10 mouse cellular contexts compared by ENCODE assay signal in genomic region chr7:44890180-44890579, GRCm38 (mm10). TPM values are rescaled to one million over a fixed set of nuclear protein-coding genes. Genes with fewer than 3 reads are reported as not detected.
DNase-seq lines count a peak whose midpoint lies in the region; ATAC-seq and TF ChIP-seq lines count a peak whose summit lies in the region.
"Had no signal": no experiment of that assay in that cellular context is flagged by ENCODE, and none has a peak within 500 bp of the region (broad histone marks: within the 10 kb centered on the region; RNA-seq: fewer than 3 reads in every experiment).

No protein-coding gene starts in this region.

- peaks cover 27% of the 10 kb centered on the region for H3K4me1 ChIP-seq in limb, embryonic 13.5 days
- H3K4me1 ChIP-seq in limb, embryonic 10.5 days, result peaks cover 24% of the 10 kb centered on the region
- peaks cover 31% of the 10 kb centered on the region for H3K4me1 ChIP-seq in forebrain, postnatal 0 days (ENCODE audit: insufficient read depth)
- H3K4me1 ChIP-seq in liver, embryonic 15.5 days (replicated peaks), result peaks cover 59% of the 10 kb centered on the region
- H3K4me1 ChIP-seq in stomach, embryonic 16.5 days (ENCODE audit: control insufficient read depth, insufficient read depth, low read length), result peaks cover 24% of the 10 kb centered on the region
- H3K4me1 ChIP-seq in cerebellum, adult 2 months (ENCODE audit: control insufficient read depth, insufficient read depth, low read length), result peaks cover 36% of the 10 kb centered on the region

- no peaks in the 10 kb centered on the region for H3K27me3 ChIP-seq in limb, embryonic 13.5 days
- no peaks in the 10 kb centered on the region for H3K27me3 ChIP-seq in limb, embryonic 10.5 days (ENCODE audit: low read depth, poor library complexity, severe bottlenecking)
- no peaks in the 10 kb centered on the region for H3K27me3 ChIP-seq in forebrain, postnatal 0 days (ENCODE audit: insufficient read depth, low read length)
- no peaks in the 10 kb centered on the region for H3K27me3 ChIP-seq in liver, embryonic 15.5 days
- H3K27me3 ChIP-seq in stomach, embryonic 16.5 days (ENCODE audit: control insufficient read depth, insufficient read depth, low read length), result no peaks in the 10 kb centered on the region
- no peaks in the 10 kb centered on the region for H3K27me3 ChIP-seq in cerebellum, adult 2 months (ENCODE audit: control insufficient read depth, insufficient read depth, low read length)

- H3K9me3 ChIP-seq in limb, embryonic 13.5 days, result no peaks in the 10 kb centered on the region
- no peaks in the 10 kb centered on the region for H3K9me3 ChIP-seq in limb, embryonic 10.5 days (replicated peaks)
- no peaks in the 10 kb centered on the region for H3K9me3 ChIP-seq in forebrain, postnatal 0 days (ENCODE audit: low read length)
- H3K9me3 ChIP-seq in liver, embryonic 15.5 days (replicated peaks), result no peaks in the 10 kb centered on the region
- H3K9me3 ChIP-seq in stomach, embryonic 16.5 days (replicated peaks; ENCODE audit: control insufficient read depth, low read length), result no peaks in the 10 kb centered on the region

- no peak for TF ChIP-seq CTCF in forebrain, postnatal 0 days (IDR thresholded peaks at IDR 0.05; ENCODE audit: low read depth)
- TF ChIP-seq CTCF in cerebellum, adult 2 months (IDR thresholded peaks at IDR 0.05; ENCODE audit: borderline replicate concordance, insufficient read depth, low read depth, low read length), result no peak

- no peak overlapping the region for H3K9ac ChIP-seq in limb, embryonic 13.5 days
- no peak overlapping the region for H3K9ac ChIP-seq in forebrain, postnatal 0 days
- no peak overlapping the region for H3K9ac ChIP-seq in liver, embryonic 15.5 days
- H3K9ac ChIP-seq in stomach, embryonic 16.5 days (ENCODE audit: low read length), result 0 out of 2 replicates have a peak overlapping the region, but pooled peaks have one; percentile 24

- H3K4me3 ChIP-seq in limb, embryonic 13.5 days, result no peak overlapping the region
- H3K4me3 ChIP-seq in limb, embryonic 10.5 days, result no peak overlapping the region; the same call in 1 of the 2 replicates
- H3K4me3 ChIP-seq in forebrain, postnatal 0 days (ENCODE audit: low read depth, low read length), result no peak overlapping the region
- peak overlapping the region; percentile 86; the same call in 1 of the 2 replicates for H3K4me3 ChIP-seq in liver, embryonic 15.5 days (replicated peaks)
- no peak overlapping the region for H3K4me3 ChIP-seq in stomach, embryonic 16.5 days (replicated peaks; ENCODE audit: low read length)
- no peak overlapping the region for H3K4me3 ChIP-seq in cerebellum, adult 2 months (replicated peaks; ENCODE audit: insufficient read depth, low read depth, low read length)

- peaks cover 49% of the 10 kb centered on the region for H3K36me3 ChIP-seq in limb, embryonic 13.5 days
- peaks cover 58% of the 10 kb centered on the region for H3K36me3 ChIP-seq in limb, embryonic 10.5 days
- H3K36me3 ChIP-seq in forebrain, postnatal 0 days (ENCODE audit: insufficient read depth), result peaks cover 26% of the 10 kb centered on the region
- peaks cover 12% of the 10 kb centered on the region; the same call in 1 of the 2 replicates for H3K36me3 ChIP-seq in liver, embryonic 15.5 days (replicated peaks)
- no peaks in the 10 kb centered on the region for H3K36me3 ChIP-seq in stomach, embryonic 16.5 days (ENCODE audit: control insufficient read depth, insufficient read depth, low read length)

- H3K27ac ChIP-seq in limb, embryonic 13.5 days, result no peak overlapping the region
- H3K27ac ChIP-seq in limb, embryonic 10.5 days, result no peak overlapping the region
- no peak overlapping the region for H3K27ac ChIP-seq in forebrain, postnatal 0 days (ENCODE audit: low read depth, low read length)
- H3K27ac ChIP-seq in liver, embryonic 15.5 days (replicated peaks), result no peak overlapping the region; the same call in 1 of the 2 replicates
- H3K27ac ChIP-seq in stomach, embryonic 16.5 days (ENCODE audit: low read length), result no peak overlapping the region
- H3K27ac ChIP-seq in cerebellum, adult 2 months (ENCODE audit: insufficient read depth, low read length), result no peak overlapping the region

- no peak for TF ChIP-seq POLR2A in cerebellum, adult 2 months (IDR thresholded peaks at IDR 0.05; ENCODE audit: borderline replicate concordance, insufficient read depth, low read length)

- DNase-seq in limb, embryonic 10.5 days (ENCODE audit: low spot score), result no peak
- no peak for DNase-seq in forebrain, postnatal 0 days
- no peak for DNase-seq in gastrocnemius, adult 8-10 months (ENCODE audit: low spot score in 2 of 2)
- DNase-seq in cerebellum, adult 2 months, result no peak
- no peak for DNase-seq in natural killer cell, adult 2 months (ENCODE audit: low spot score in 2 of 2)
- DNase-seq: heart, adult 11 months; kidney, adult 18-20 months had no signal

- no peak for ATAC-seq in limb, embryonic 13.5 days (ENCODE audit: low FRiP score, low read depth)
- ATAC-seq in forebrain, postnatal 0 days, result no peak
- ATAC-seq in liver, embryonic 15.5 days (ENCODE audit: insufficient read depth), result no peak
- ATAC-seq in stomach, embryonic 16.5 days (ENCODE audit: insufficient read depth, low FRiP score), result no peak

- 90% methylated on average over 7 of the region's 7 CpGs for WGBS in limb, embryonic 13.5 days
- WGBS in limb, embryonic 10.5 days, result 92% methylated on average over 7 of the region's 7 CpGs
- 91% methylated on average over 6 of the region's 7 CpGs for WGBS in forebrain, postnatal 0 days
- 81% methylated on average over 6 of the region's 7 CpGs for WGBS in liver, embryonic 15.5 days (ENCODE audit: insufficient replicate concordance)
- 72% methylated on average over 6 of the region's 7 CpGs for WGBS in stomach, embryonic 16.5 days
- 78% methylated on average over 7 of the region's 7 CpGs for WGBS in cerebellum, adult 2 months

- H3K4me2 ChIP-seq in limb, embryonic 13.5 days (replicated peaks), result peak overlapping the region; percentile 97
- H3K4me2 ChIP-seq in forebrain, postnatal 0 days (ENCODE audit: low read depth), result peak overlapping the region; percentile 86
- H3K4me2 ChIP-seq in liver, embryonic 15.5 days, result peak overlapping the region; percentile 91
- no peak overlapping the region for H3K4me2 ChIP-seq in stomach, embryonic 16.5 days (ENCODE audit: low read depth, low read length)

RNA-seq across cellular contexts. Expression of gene Med25, which starts 2.3 kb away (rescaled TPM):
- polyA plus RNA-seq in limb, embryonic 13.5 days (2015; fragmentation: Nextera tagmentation; extraction: Ambion mirVana), result 118 and 119 TPM in 2 replicates
- polyA plus RNA-seq in limb, embryonic 10.5 days (2016; fragmentation: Nextera tagmentation; extraction: Ambion mirVana), result 140 and 145 TPM in 2 replicates
- total RNA-seq in forebrain, postnatal 0 days (2014; rRNA removed), result 113 and 148 TPM in 2 replicates
- polyA plus RNA-seq in forebrain, postnatal 0 days (2015; fragmentation: Nextera tagmentation; extraction: Ambion mirVana), result 142 and 151 TPM in 2 replicates
- polyA plus RNA-seq in liver, embryonic 15.5 days (2015; fragmentation: Nextera tagmentation; extraction: Ambion mirVana), result 46.8 and 56.2 TPM in 2 replicates
- 89.9 and 94.0 TPM in 2 replicates for polyA plus RNA-seq in stomach, embryonic 16.5 days (2015; fragmentation: Nextera tagmentation; extraction: Ambion mirVana)
- total RNA-seq in gastrocnemius, adult 8-10 months (2022), result 10 to 100 TPM; 64.0 to 79.1 (median 71.0) TPM
- polyA plus RNA-seq in cerebellum, adult 2 months (2012; rRNA removed), result 105 and 117 TPM in 2 replicates

RNA-seq across cellular contexts. Expression of gene Fuz, which starts 5.7 kb away (rescaled TPM):
- polyA plus RNA-seq in limb, embryonic 13.5 days (2015; fragmentation: Nextera tagmentation; extraction: Ambion mirVana), result 23.0 and 25.8 TPM in 2 replicates
- 14.8 and 20.0 TPM in 2 replicates for polyA plus RNA-seq in limb, embryonic 10.5 days (2016; fragmentation: Nextera tagmentation; extraction: Ambion mirVana)
- total RNA-seq in forebrain, postnatal 0 days (2014; rRNA removed), result 17.0 and 22.3 TPM in 2 replicates
- 13.8 and 16.6 TPM in 2 replicates for polyA plus RNA-seq in forebrain, postnatal 0 days (2015; fragmentation: Nextera tagmentation; extraction: Ambion mirVana)
- 6.7 and 6.9 TPM in 2 replicates for polyA plus RNA-seq in liver, embryonic 15.5 days (2015; fragmentation: Nextera tagmentation; extraction: Ambion mirVana)
- polyA plus RNA-seq in stomach, embryonic 16.5 days (2015; fragmentation: Nextera tagmentation; extraction: Ambion mirVana), result 23.1 and 24.7 TPM in 2 replicates
- 10 to 100 TPM; 17.4 to 27.1 (median 18.7) TPM for total RNA-seq in gastrocnemius, adult 8-10 months (2022)
- 29.0 and 31.9 TPM in 2 replicates for polyA plus RNA-seq in cerebellum, adult 2 months (2012; rRNA removed)

RNA-seq across cellular contexts. Expression of gene Ptov1, which starts 20.6 kb away (rescaled TPM):
- polyA plus RNA-seq in limb, embryonic 13.5 days (2015; fragmentation: Nextera tagmentation; extraction: Ambion mirVana), result 502 and 514 TPM in 2 replicates
- 434 and 504 TPM in 2 replicates for polyA plus RNA-seq in limb, embryonic 10.5 days (2016; fragmentation: Nextera tagmentation; extraction: Ambion mirVana)
- 404 and 498 TPM in 2 replicates for total RNA-seq in forebrain, postnatal 0 days (2014; rRNA removed)
- polyA plus RNA-seq in forebrain, postnatal 0 days (2015; fragmentation: Nextera tagmentation; extraction: Ambion mirVana), result 495 and 513 TPM in 2 replicates
- 54.1 and 59.1 TPM in 2 replicates for polyA plus RNA-seq in liver, embryonic 15.5 days (2015; fragmentation: Nextera tagmentation; extraction: Ambion mirVana)
- 150 and 156 TPM in 2 replicates for polyA plus RNA-seq in stomach, embryonic 16.5 days (2015; fragmentation: Nextera tagmentation; extraction: Ambion mirVana)
- 100 to 1,000 TPM; 146 to 178 (median 160) TPM for total RNA-seq in gastrocnemius, adult 8-10 months (2022)
- 355 and 364 TPM in 2 replicates for polyA plus RNA-seq in cerebellum, adult 2 months (2012; rRNA removed)

RNA-seq across cellular contexts. Expression of gene Pnkp, which starts 33.2 kb away (rescaled TPM):
- polyA plus RNA-seq in limb, embryonic 13.5 days (2015; fragmentation: Nextera tagmentation; extraction: Ambion mirVana), result 33.1 and 33.9 TPM in 2 replicates
- polyA plus RNA-seq in limb, embryonic 10.5 days (2016; fragmentation: Nextera tagmentation; extraction: Ambion mirVana), result 37.5 and 43.1 TPM in 2 replicates
- 30.5 and 31.0 TPM in 2 replicates for total RNA-seq in forebrain, postnatal 0 days (2014; rRNA removed)
- polyA plus RNA-seq in forebrain, postnatal 0 days (2015; fragmentation: Nextera tagmentation; extraction: Ambion mirVana), result 27.2 and 29.8 TPM in 2 replicates
- polyA plus RNA-seq in liver, embryonic 15.5 days (2015; fragmentation: Nextera tagmentation; extraction: Ambion mirVana), result 23.8 and 28.9 TPM in 2 replicates
- 32.6 and 34.8 TPM in 2 replicates for polyA plus RNA-seq in stomach, embryonic 16.5 days (2015; fragmentation: Nextera tagmentation; extraction: Ambion mirVana)
- total RNA-seq in gastrocnemius, adult 8-10 months (2022), result 10 to 100 TPM; 21.2 to 23.9 (median 22.4) TPM
- polyA plus RNA-seq in cerebellum, adult 2 months (2012; rRNA removed), result 38.3 and 46.7 TPM in 2 replicates

RNA-seq across cellular contexts. Expression of gene Ap2a1, which starts 39.1 kb away (rescaled TPM):
- polyA plus RNA-seq in limb, embryonic 13.5 days (2015; fragmentation: Nextera tagmentation; extraction: Ambion mirVana), result 76.1 and 81.6 TPM in 2 replicates
- 78.7 and 85.3 TPM in 2 replicates for polyA plus RNA-seq in limb, embryonic 10.5 days (2016; fragmentation: Nextera tagmentation; extraction: Ambion mirVana)
- total RNA-seq in forebrain, postnatal 0 days (2014; rRNA removed), result 140 and 175 TPM in 2 replicates
- 101 and 113 TPM in 2 replicates for polyA plus RNA-seq in forebrain, postnatal 0 days (2015; fragmentation: Nextera tagmentation; extraction: Ambion mirVana)
- polyA plus RNA-seq in liver, embryonic 15.5 days (2015; fragmentation: Nextera tagmentation; extraction: Ambion mirVana), result 69.1 and 70.9 TPM in 2 replicates
- 52.6 and 55.6 TPM in 2 replicates for polyA plus RNA-seq in stomach, embryonic 16.5 days (2015; fragmentation: Nextera tagmentation; extraction: Ambion mirVana)
- 10 to 100 TPM; 63.5 to 67.9 (median 65.5) TPM for total RNA-seq in gastrocnemius, adult 8-10 months (2022)
- 216 and 229 TPM in 2 replicates for polyA plus RNA-seq in cerebellum, adult 2 months (2012; rRNA removed)
